Mouse (Mus musculus) kidney, postnatal 0 days (tissue): Measurements from ENCODE around the gene Mdfic. TPM values are rescaled to one million over a fixed set of nuclear protein-coding genes. Genes with fewer than 3 reads are reported as not detected.
A peak's percentile ranks its signal among the peaks of the same experiment; 100 is the strongest.

Source experiments
- ATAC-seq: fragments of 200-750 bp; cut with Nextera tagmentation; replicated peaks from 2 replicates; pipeline ENCODE4 v1.8.0; 2017; ENCODE audit warnings: low read depth, moderate number of reproducible peaks, moderate TSS enrichment, moderate library complexity; ENCODE audit not compliant: low FRiP score
- DNase-seq: peaks from one replicate; pipeline ENCODE4 v3.0.0-alpha.2; 2016; ENCODE audit warnings: low spot score
- H3K27ac ChIP-seq: fragments of 300-500 bp; sonication (generic); 2 replicates; pipeline ENCODE4 v1.5.1; 2014; ENCODE audit warnings: mild to moderate bottlenecking
- H3K27me3 ChIP-seq: fragments of 300-500 bp; sonication (generic); 2 replicates; pipeline ENCODE4 v1.6.1; 2014; ENCODE audit warnings: low read length, mixed read lengths; ENCODE audit not compliant: insufficient read depth
- H3K36me3 ChIP-seq: fragments of 300-500 bp; sonication (generic); 2 replicates; pipeline ENCODE4 v1.6.1; 2014; ENCODE audit warnings: low read length, mixed read lengths; ENCODE audit not compliant: insufficient read depth
- H3K4me1 ChIP-seq: fragments of 300-500 bp; sonication (generic); replicated peaks from 2 replicates; pipeline ENCODE4 v1.6.1; 2014; ENCODE audit warnings: antibody characterized with exemption, low read length, mixed read lengths; ENCODE audit not compliant: insufficient read depth
- H3K4me2 ChIP-seq: fragments of 300-500 bp; sonication (generic); 2 replicates; pipeline ENCODE4 v1.6.1; 2014; ENCODE audit warnings: mild to moderate bottlenecking, low read length, moderate library complexity, mixed read lengths
- H3K4me3 ChIP-seq: fragments of 300-500 bp; sonication (generic); replicated peaks from 2 replicates; pipeline ENCODE4 v1.5.1; 2014; ENCODE audit warnings: low read depth, low read length
- H3K9ac ChIP-seq: fragments of 300-500 bp; sonication (generic); 2 replicates; pipeline ENCODE4 v1.6.1; 2014; ENCODE audit warnings: low read depth, low read length
- H3K9me3 ChIP-seq: fragments of 300-500 bp; sonication (generic); replicated peaks from 2 replicates; pipeline ENCODE4 v1.6.1; 2016; ENCODE audit warnings: low read length, inconsistent platforms, mixed read lengths
- CTCF ChIP-seq: IDR thresholded peaks from 2 replicates; pipeline ENCODE4 v1.5.1; 2016; ENCODE audit warnings: antibody characterized with exemption, low read depth, mild to moderate bottlenecking, moderate library complexity
- WGBS: fragments of 180-500 bp; shearing (Covaris S2); extraction: QIAGEN DNeasy Blood & Tissue Kit; methylation state at CpG from one replicate; pipeline ENCODE4 v1.1.7; 2014; 5-methylcytosine and 5-hydroxymethylcytosine counted together
- polyA plus RNA-seq: library from polyadenylated mRNA; unstranded; fragments of >200 nt; fragmentation: Nextera tagmentation; extraction: Ambion mirVana; gene quantifications from 2 replicates; pipeline ENCODE4 v1.2.1, GENCODE M21; 2015

Mdfic gene
- polyA plus RNA-seq, 1 experiment from 2014 or later: 4.4 TPM

DNA sequence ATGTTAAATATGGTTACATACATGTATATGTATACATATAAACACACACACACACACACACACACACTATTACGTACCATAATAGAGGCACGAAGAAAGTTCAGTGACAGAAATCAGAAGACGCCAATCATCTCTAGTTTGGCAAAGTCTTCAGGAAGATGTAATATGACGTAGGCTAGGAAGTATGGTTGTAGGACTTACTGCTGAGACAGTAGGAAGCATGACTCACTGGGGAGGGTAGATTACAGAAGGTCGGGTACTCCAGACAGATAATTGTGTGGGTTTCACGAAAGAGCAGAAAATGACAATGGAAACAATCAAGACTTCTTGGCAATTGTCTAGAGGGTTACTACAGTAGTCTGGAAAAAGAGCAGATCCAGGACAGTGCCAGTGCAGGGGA is 6.0 kb downstream of the Mdfic start:
- Histone ChIP-seq H3K9ac (no peak overlapping the region), H3K27me3 (no peaks in the 10 kb centered on the region), H3K4me1 (peaks cover 18% of the 10 kb centered on the region), H3K27ac (no peak overlapping the region), H3K4me2 (no peak overlapping the region), H3K9me3 (no peaks in the 10 kb centered on the region), H3K4me3 (no peak overlapping the region), H3K36me3 (no peaks in the 10 kb centered on the region)
- WGBS: 76% methylated on average over 6 of the region's 6 CpGs
- TF ChIP-seq CTCF: no peak
- ATAC-seq: no peak
- DNase-seq: no peak

- Histone ChIP-seq H3K4me1 (peaks cover 17% of the 10 kb centered on the region), H3K36me3 (no peaks in the 10 kb centered on the region), H3K4me2 (0 out of 2 replicates have a peak overlapping the region, but pooled peaks have one; percentile 10), H3K27me3 (no peaks in the 10 kb centered on the region), H3K9me3 (no peaks in the 10 kb centered on the region), H3K9ac (no peak overlapping the region), H3K27ac (peak overlapping the region; percentile 62), H3K4me3 (no peak overlapping the region)
- ATAC-seq (0 out of 2 replicates have a peak, but pooled peaks have one; percentile 46), DNase-seq (peak; percentile 85)
- TF ChIP-seq CTCF: no peak
- 30% methylated on average over 4 of the region's 4 CpGs for WGBS
Observed at GRCm38 (mm10) chr6:15727681-15728410, 7.4 kb downstream of the Mdfic start.

DNA sequence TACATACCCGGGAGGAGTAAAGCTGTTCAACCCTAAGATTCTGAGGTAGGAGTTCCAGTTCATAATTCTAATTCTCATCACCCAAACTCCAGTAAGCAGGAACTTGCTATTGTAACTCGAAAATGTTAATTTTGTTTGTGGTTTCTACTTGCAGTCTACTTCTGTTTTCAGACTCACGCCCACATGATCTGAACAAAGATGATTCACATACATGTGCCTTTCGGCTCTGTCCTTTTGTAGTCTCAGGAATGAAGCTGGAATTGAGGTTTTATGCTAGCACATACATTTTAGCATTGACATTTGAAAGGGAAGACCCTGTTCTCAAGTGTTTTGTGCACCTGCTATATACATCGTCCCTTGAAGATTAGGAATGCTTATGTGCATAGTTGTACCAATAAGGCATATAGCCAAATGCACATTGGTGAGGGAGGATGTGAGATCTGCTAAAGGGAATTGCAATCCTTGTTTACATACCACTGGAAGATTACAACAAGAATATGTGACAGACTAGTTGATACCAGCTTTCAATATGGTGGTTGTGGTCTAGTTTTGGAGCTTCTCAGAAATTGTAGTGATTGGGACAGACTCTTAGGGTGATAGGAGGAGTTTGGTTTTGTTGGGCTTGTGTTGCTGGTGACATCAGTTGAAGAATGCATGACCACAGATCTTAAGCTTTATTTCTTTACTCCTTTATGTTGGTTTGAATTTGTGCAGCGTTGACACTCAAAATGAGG is 8.6 kb downstream of the Mdfic start:
- Histone ChIP-seq H3K4me3 (no peak overlapping the region), H3K4me2 (0 out of 2 replicates have a peak overlapping the region, but pooled peaks have one; percentile 10), H3K27me3 (no peaks in the 10 kb centered on the region), H3K4me1 (peaks cover 17% of the 10 kb centered on the region), H3K27ac (peak overlapping the region; percentile 62; the same call in 1 of the 2 replicates), H3K36me3 (no peaks in the 10 kb centered on the region), H3K9me3 (no peaks in the 10 kb centered on the region), H3K9ac (no peak overlapping the region)
- DNase-seq (no peak), ATAC-seq (no peak)
- 74% methylated on average over 6 of the region's 6 CpGs for WGBS
- TF ChIP-seq CTCF: no peak

DNA sequence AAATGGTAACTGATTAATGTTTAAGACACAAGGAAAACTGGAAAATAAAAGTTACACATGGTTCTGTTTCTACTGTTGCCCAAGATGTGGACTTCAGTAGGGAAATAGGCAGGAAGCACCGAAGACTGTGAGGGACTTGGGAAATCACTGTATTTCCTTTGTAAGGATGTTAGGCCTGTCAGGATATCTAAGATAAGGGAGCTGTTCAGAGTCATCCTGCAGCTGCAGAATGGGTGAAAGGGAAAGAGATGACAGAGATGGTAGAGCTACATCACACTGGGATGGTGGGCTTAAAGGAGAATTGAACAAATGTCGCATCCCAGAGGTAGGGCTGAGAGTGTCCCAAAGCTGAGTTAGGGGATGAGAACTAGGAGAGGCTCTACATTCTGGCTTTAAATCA is 9.8 kb downstream of the Mdfic start:
- no peak for ATAC-seq
- WGBS: 70% methylated on average over 2 of the region's 2 CpGs
- DNase-seq: peak; percentile 61

GRCm38 (mm10) chr6:15730666-15731065 is 10.2 kb downstream of the Mdfic start:
- peak overlapping the region; percentile 40 for H3K27ac ChIP-seq
- H3K27me3 ChIP-seq: no peaks in the 10 kb centered on the region
- H3K9ac ChIP-seq: no peak overlapping the region
- 60% methylated on average over 4 of the region's 4 CpGs for WGBS
- no peaks in the 10 kb centered on the region for H3K9me3 ChIP-seq
- H3K4me2 ChIP-seq: no peak overlapping the region
- H3K36me3 ChIP-seq: no peaks in the 10 kb centered on the region
- H3K4me3 ChIP-seq: no peak overlapping the region
- no peak for TF ChIP-seq CTCF
- H3K4me1 ChIP-seq: peaks cover 17% of the 10 kb centered on the region
- DNase-seq (no peak), ATAC-seq (no peak)

More for the DNA sequence above, 9.8 kb downstream of the Mdfic start:
- Histone ChIP-seq H3K36me3 (no peaks in the 10 kb centered on the region), H3K9ac (no peak overlapping the region), H3K4me2 (no peak overlapping the region), H3K4me3 (no peak overlapping the region), H3K27ac (0 out of 2 replicates have a peak overlapping the region, but pooled peaks have one; percentile 27), H3K9me3 (no peaks in the 10 kb centered on the region), H3K4me1 (peaks cover 17% of the 10 kb centered on the region), H3K27me3 (no peaks in the 10 kb centered on the region)
- no peak for TF ChIP-seq CTCF

DNA sequence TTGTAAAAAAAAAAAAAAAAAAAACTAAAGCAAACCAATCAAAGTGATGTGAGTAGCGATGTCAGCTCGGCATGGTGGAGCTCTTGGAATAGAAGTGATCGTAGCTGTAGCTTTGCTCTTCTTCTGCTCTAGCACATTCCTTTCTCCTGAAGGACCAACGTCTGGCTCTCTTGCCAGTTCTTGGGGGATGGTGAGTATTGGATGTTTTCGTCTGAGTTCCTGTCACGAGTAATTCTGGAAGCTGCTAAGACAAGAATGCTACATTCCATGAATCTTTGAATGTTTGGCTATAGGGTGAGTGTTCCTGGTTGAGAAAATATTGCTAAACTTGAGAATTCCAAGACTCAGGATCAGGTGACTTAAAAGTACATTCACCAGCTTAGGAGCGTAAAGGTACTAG is 11.0 kb downstream of the Mdfic start:
- Histone ChIP-seq H3K4me2 (no peak overlapping the region), H3K4me1 (peaks cover 17% of the 10 kb centered on the region), H3K36me3 (no peaks in the 10 kb centered on the region), H3K27me3 (no peaks in the 10 kb centered on the region), H3K27ac (no peak overlapping the region), H3K9ac (no peak overlapping the region), H3K4me3 (no peak overlapping the region), H3K9me3 (no peaks in the 10 kb centered on the region)
- 60% methylated on average over 7 of the region's 7 CpGs for WGBS
- ATAC-seq: no peak
- DNase-seq: peak; percentile 52
- TF ChIP-seq CTCF: no peak
